Mouse (Mus musculus): ENCODE measurements around the gene Btbd9. TPM values are rescaled to one million over a fixed set of nuclear protein-coding genes. Genes with fewer than 3 reads are reported as not detected.
A peak's percentile ranks its signal among the peaks of the same experiment; 100 is the strongest.

Gene Btbd9
- polyA plus RNA-seq, 1 experiment = 25.6 TPM

DNA sequence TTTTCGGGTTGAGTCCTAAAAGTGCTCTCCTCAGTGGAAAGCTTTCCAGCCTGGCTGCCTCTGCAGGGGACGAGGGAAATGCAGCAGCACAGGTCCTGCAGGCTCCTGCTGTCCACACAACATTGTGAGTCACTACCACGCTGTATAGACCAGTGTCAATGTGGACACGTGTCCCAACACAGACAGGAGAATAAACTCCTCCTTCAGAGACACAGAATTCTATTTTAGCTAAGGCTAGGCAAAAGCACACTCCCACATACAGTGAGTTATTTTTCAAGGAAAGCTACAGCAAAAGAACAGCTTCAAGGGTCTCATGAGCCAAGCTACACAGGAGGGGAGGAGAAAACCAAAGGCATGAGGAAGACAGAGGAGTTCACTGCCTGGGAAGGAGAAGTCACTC is 243.2 kb downstream of the Btbd9 start:
- Histone ChIP-seq H3K27me3 (replicated peaks; ENCODE audit: control insufficient read depth, insufficient read depth, low read length) (no peaks in the 10 kb centered on the region), H3K4me1 (ENCODE audit: control insufficient read depth, insufficient read depth, low read length) (peaks cover 7% of the 10 kb centered on the region; the same call in 1 of the 2 replicates), H3K27ac (ENCODE audit: insufficient read depth, low read depth, low read length) (no peak overlapping the region), H3K4me3 (ENCODE audit: insufficient read depth, low read depth, low read length) (no peak overlapping the region), H3K36me3 (ENCODE audit: control insufficient read depth, insufficient read depth, low read length) (no peaks in the 10 kb centered on the region)
- no peak for TF ChIP-seq POLR2A (IDR thresholded peaks at IDR 0.05; ENCODE audit: low read depth, low read length)
- no peak for TF ChIP-seq CTCF (conservative IDR thresholded peaks at IDR 0.05; ENCODE audit: insufficient read depth, insufficient read length, low read depth, low read length)
- no peak for DNase-seq
- 92% methylated on average over 4 of the region's 4 CpGs for WGBS

DNA sequence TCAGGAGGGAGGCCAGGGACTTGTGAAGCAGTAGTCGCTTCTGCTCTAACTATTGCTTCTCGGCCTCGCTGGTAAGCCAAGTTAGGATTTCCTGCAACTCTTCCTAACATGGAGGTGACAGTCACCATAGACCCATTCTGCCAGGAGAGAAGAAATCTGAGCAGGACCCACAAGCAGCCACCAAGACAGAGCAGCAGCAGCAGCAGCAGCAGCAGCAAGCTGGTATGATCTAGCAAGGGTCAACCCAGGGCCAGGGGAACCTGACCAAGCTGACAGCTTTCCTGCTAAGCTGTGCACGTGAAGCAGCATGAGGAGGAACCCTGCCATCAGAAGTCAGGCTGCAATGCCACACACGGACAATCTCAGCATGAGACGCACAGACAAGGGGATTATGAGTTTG is 244.9 kb downstream of the Btbd9 start:
- no peak overlapping the region for H3K27ac ChIP-seq (ENCODE audit: insufficient read depth, low read depth, low read length)
- no peak for DNase-seq
- H3K36me3 ChIP-seq (ENCODE audit: control insufficient read depth, insufficient read depth, low read length) = no peaks in the 10 kb centered on the region
- H3K4me3 ChIP-seq (ENCODE audit: insufficient read depth, low read depth, low read length) = no peak overlapping the region
- peaks cover 7% of the 10 kb centered on the region; the same call in 1 of the 2 replicates for H3K4me1 ChIP-seq (ENCODE audit: control insufficient read depth, insufficient read depth, low read length)
- H3K27me3 ChIP-seq (replicated peaks; ENCODE audit: control insufficient read depth, insufficient read depth, low read length) = no peaks in the 10 kb centered on the region
- TF ChIP-seq CTCF (conservative IDR thresholded peaks at IDR 0.05; ENCODE audit: insufficient read depth, insufficient read length, low read depth, low read length) (no peak), POLR2A (IDR thresholded peaks at IDR 0.05; ENCODE audit: low read depth, low read length) (no peak)
- WGBS = 88% methylated on average over 6 of the region's 6 CpGs

DNA sequence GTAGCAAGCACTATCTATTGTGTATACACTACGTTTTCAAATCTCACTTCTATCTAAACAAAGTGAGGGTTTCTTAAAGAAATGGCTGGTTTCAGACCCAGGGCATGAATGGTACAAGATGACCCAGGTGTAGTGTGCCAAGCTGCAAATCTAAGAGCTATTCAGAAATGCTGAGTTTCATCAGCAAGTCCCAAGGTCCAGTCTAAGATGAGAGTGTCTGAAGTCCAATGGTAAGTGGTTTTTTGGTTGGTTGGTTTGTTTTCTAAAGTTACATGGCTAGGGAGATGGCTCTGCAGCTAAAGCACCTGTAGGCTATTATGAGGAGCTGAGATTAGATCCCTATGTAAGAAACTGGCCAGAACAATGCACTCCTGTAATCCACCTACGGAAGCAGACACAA is 246.8 kb downstream of the Btbd9 start:
- WGBS = 70% methylated on average over 2 of the region's 2 CpGs
- Histone ChIP-seq H3K4me1 (ENCODE audit: control insufficient read depth, insufficient read depth, low read length) (peaks cover 7% of the 10 kb centered on the region; the same call in 1 of the 2 replicates), H3K4me3 (ENCODE audit: insufficient read depth, low read depth, low read length) (no peak overlapping the region), H3K27me3 (replicated peaks; ENCODE audit: control insufficient read depth, insufficient read depth, low read length) (no peaks in the 10 kb centered on the region), H3K36me3 (ENCODE audit: control insufficient read depth, insufficient read depth, low read length) (no peaks in the 10 kb centered on the region), H3K27ac (ENCODE audit: insufficient read depth, low read depth, low read length) (0 out of 2 replicates have a peak overlapping the region, but pooled peaks have one; percentile 45)
- DNase-seq = peak; percentile 75
- TF ChIP-seq POLR2A (IDR thresholded peaks at IDR 0.05; ENCODE audit: low read depth, low read length) (no peak), CTCF (conservative IDR thresholded peaks at IDR 0.05; ENCODE audit: insufficient read depth, insufficient read length, low read depth, low read length) (no peak)

DNA sequence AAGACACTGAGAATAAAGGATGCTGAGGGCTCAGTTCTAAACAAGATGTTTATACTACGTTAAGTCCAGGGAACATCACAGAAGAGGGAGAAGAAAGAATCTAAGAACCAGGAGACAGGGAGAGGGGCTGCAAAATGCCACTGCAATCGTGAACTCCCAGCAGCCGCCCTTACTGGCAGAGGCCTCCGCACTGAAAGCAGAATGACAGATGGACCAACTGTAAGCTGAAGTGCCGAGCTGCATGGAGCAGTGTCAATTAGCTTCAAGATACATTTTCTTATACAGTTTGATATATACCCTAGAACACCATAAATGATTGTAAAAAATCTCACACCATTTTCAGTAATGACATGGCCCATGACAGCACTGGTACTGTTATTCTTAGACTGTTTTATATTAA is 247.4 kb downstream of the Btbd9 start:
- no peak for DNase-seq
- H3K4me3 ChIP-seq (ENCODE audit: insufficient read depth, low read depth, low read length) = no peak overlapping the region
- H3K36me3 ChIP-seq (ENCODE audit: control insufficient read depth, insufficient read depth, low read length) = no peaks in the 10 kb centered on the region
- TF ChIP-seq CTCF (conservative IDR thresholded peaks at IDR 0.05; ENCODE audit: insufficient read depth, insufficient read length, low read depth, low read length) (no peak), POLR2A (IDR thresholded peaks at IDR 0.05; ENCODE audit: low read depth, low read length) (no peak)
- H3K27me3 ChIP-seq (replicated peaks; ENCODE audit: control insufficient read depth, insufficient read depth, low read length) = no peaks in the 10 kb centered on the region
- no peak overlapping the region for H3K27ac ChIP-seq (ENCODE audit: insufficient read depth, low read depth, low read length)
- WGBS = 90% methylated on average over 5 of the region's 5 CpGs
- H3K4me1 ChIP-seq (ENCODE audit: control insufficient read depth, insufficient read depth, low read length) = peaks cover 7% of the 10 kb centered on the region; the same call in 1 of the 2 replicates

GRCm38 (mm10) chr17:30326906-30327305 is 249.4 kb downstream of the Btbd9 start:
- TF ChIP-seq POLR2A (IDR thresholded peaks at IDR 0.05; ENCODE audit: low read depth, low read length) = no peak
- no peak for TF ChIP-seq CTCF (conservative IDR thresholded peaks at IDR 0.05; ENCODE audit: insufficient read depth, insufficient read length, low read depth, low read length)
- Histone ChIP-seq H3K27me3 (replicated peaks; ENCODE audit: control insufficient read depth, insufficient read depth, low read length) (no peaks in the 10 kb centered on the region), H3K4me3 (ENCODE audit: insufficient read depth, low read depth, low read length) (no peak overlapping the region), H3K27ac (ENCODE audit: insufficient read depth, low read depth, low read length) (no peak overlapping the region), H3K36me3 (ENCODE audit: control insufficient read depth, insufficient read depth, low read length) (no peaks in the 10 kb centered on the region), H3K4me1 (ENCODE audit: control insufficient read depth, insufficient read depth, low read length) (peaks cover 5% of the 10 kb centered on the region; the same call in 1 of the 2 replicates)
- no peak for DNase-seq
- WGBS = 83% methylated on average over 1 of the region's 1 CpGs

DNA sequence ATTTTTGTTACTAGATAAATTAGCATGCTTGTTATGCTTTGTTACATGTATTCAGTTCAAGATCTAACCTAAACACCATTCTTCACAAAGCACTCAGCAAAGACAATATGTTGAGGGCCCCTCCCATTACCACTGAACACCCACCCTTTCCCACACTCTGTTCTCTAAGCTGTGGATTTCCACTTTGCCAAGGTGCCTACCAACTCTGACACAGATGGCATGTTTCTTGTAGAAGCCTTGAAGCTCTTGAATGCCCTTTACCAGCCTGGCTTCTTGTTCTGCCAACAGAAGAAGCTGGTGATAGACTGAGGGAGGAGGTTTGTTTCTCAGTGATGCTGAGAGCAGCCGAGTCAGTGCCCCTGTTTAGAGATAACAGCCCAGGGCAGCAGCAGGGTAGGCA is 256.0 kb downstream of the Btbd9 start:
- TF ChIP-seq CTCF (conservative IDR thresholded peaks at IDR 0.05; ENCODE audit: insufficient read depth, insufficient read length, low read depth, low read length) = no peak
- TF ChIP-seq POLR2A (IDR thresholded peaks at IDR 0.05; ENCODE audit: low read depth, low read length) = no peak
- WGBS = 69% methylated on average over 1 of the region's 1 CpGs
- no peaks in the 10 kb centered on the region for H3K27me3 ChIP-seq (replicated peaks; ENCODE audit: control insufficient read depth, insufficient read depth, low read length)

GRCm38 (mm10) chr17:30312688-30313087 is 263.6 kb downstream of the Btbd9 start:
- H3K4me3 ChIP-seq (ENCODE audit: insufficient read depth, low read depth, low read length) = no peak overlapping the region
- H3K27me3 ChIP-seq (replicated peaks; ENCODE audit: control insufficient read depth, insufficient read depth, low read length) = no peaks in the 10 kb centered on the region
- TF ChIP-seq POLR2A (IDR thresholded peaks at IDR 0.05; ENCODE audit: low read depth, low read length) (no peak), CTCF (conservative IDR thresholded peaks at IDR 0.05; ENCODE audit: insufficient read depth, insufficient read length, low read depth, low read length) (no peak)
- WGBS = 55% methylated on average over 4 of the region's 4 CpGs
- H3K36me3 ChIP-seq (ENCODE audit: control insufficient read depth, insufficient read depth, low read length) = no peaks in the 10 kb centered on the region
- DNase-seq = no peak
- H3K4me1 ChIP-seq (ENCODE audit: control insufficient read depth, insufficient read depth, low read length) = no peaks in the 10 kb centered on the region
- no peak overlapping the region for H3K27ac ChIP-seq (ENCODE audit: insufficient read depth, low read depth, low read length)

More for the DNA sequence above, 256.0 kb downstream of the Btbd9 start:
- Histone ChIP-seq H3K4me3 (ENCODE audit: insufficient read depth, low read depth, low read length) (no peak overlapping the region), H3K27ac (ENCODE audit: insufficient read depth, low read depth, low read length) (no peak overlapping the region), H3K4me1 (ENCODE audit: control insufficient read depth, insufficient read depth, low read length) (no peaks in the 10 kb centered on the region), H3K36me3 (ENCODE audit: control insufficient read depth, insufficient read depth, low read length) (no peaks in the 10 kb centered on the region)
- DNase-seq = no peak
